Mouse (Mus musculus) spleen, adult 2 months (tissue): ENCODE data around the gene Cd200r1.

ENCODE experiments used
- CTCF ChIP-seq: fragments of 200-500 bp; IDR thresholded peaks from 2 replicates; pipeline ENCODE4 v1.5.1; 2011; ENCODE audit warnings: mild to moderate bottlenecking, inconsistent platforms; ENCODE audit not compliant: insufficient read depth, insufficient read length, insufficient replicate concordance; ENCODE audit errors: extremely low read depth
- POLR2A ChIP-seq: fragments of 200-500 bp; IDR thresholded peaks from 2 replicates; pipeline ENCODE4 v1.6.1; 2011; ENCODE audit warnings: low read depth, low read length, inconsistent platforms

GRCm38 (mm10) chr16:44766320-44766892, 870 bp downstream of the Cd200r1 start:
- no peak for TF ChIP-seq CTCF
- TF ChIP-seq POLR2A = no peak
